In genomic region chr2:31356771-31357170, GRCm38 (mm10) we compare ENCODE assay signal across 17 mouse cellular contexts. TPM values are rescaled to one million over a fixed set of nuclear protein-coding genes. Genes with fewer than 3 reads are reported as not detected.
DNase-seq lines count a peak whose midpoint lies in the region; TF ChIP-seq lines count a peak whose summit lies in the region.
"Had no signal": no experiment of that assay in that cellular context is flagged by ENCODE, and none has a peak within 500 bp of the region (broad histone marks: within the 10 kb centered on the region; RNA-seq: fewer than 3 reads in every experiment).

No protein-coding gene starts in this region.

- TF ChIP-seq POLR2A in heart, adult 2 months (IDR thresholded peaks at IDR 0.05; ENCODE audit: insufficient read depth, low read depth, low read length) = no peak

- H3K4me1 ChIP-seq in heart, adult 2 months (ENCODE audit: control insufficient read depth, insufficient read depth, low read length) = no peaks in the 10 kb centered on the region
- H3K4me1 ChIP-seq: embryonic facial prominence, embryonic 10.5 days; embryonic facial prominence, embryonic 12.5 days; forebrain, embryonic 13.5 days; forebrain, embryonic 15.5 days had no signal

- H3K36me3 ChIP-seq in heart, adult 2 months (ENCODE audit: control insufficient read depth, insufficient read depth, low read length) = no peaks in the 10 kb centered on the region
- H3K36me3 ChIP-seq: embryonic facial prominence, embryonic 10.5 days; embryonic facial prominence, embryonic 12.5 days; forebrain, embryonic 15.5 days had no signal

- no peaks in the 10 kb centered on the region for H3K79me2 ChIP-seq in heart, adult 2 months (replicated peaks; ENCODE audit: control insufficient read depth, insufficient read depth, low read length)

- TF ChIP-seq EP300 in heart, adult 2 months (IDR thresholded peaks at IDR 0.05; ENCODE audit: insufficient read depth, low read depth, low read length) = no peak

- intact Hi-C loops in heart, adult 2 months (cut with DNase I) = no loop called here

- H3K9ac ChIP-seq in heart, adult 2 months (ENCODE audit: low read depth, low read length) = no peak overlapping the region
- H3K9ac ChIP-seq: embryonic facial prominence, embryonic 12.5 days; forebrain, embryonic 13.5 days; forebrain, embryonic 15.5 days; forebrain, postnatal 0 days had no signal

- H3K4me3 ChIP-seq in heart, adult 2 months = no peak overlapping the region
- H3K4me3 ChIP-seq: embryonic facial prominence, embryonic 10.5 days; embryonic facial prominence, embryonic 12.5 days; forebrain, embryonic 13.5 days; forebrain, embryonic 15.5 days had no signal

- TF ChIP-seq CTCF in heart, adult 2 months (IDR thresholded peaks at IDR 0.05) = no peak

- DNase-seq in adrenal gland, adult (ENCODE audit: inconsistent age in 2 of 2, low spot score in 1 of 2) = peak; percentile 59 to 74
- no peak for DNase-seq in adrenal gland, adult 18-20 months (ENCODE audit: low spot score in 2 of 2)
- peak; percentile 45 for DNase-seq in adrenal gland, adult 8-10 months
- DNase-seq in adrenal gland, postnatal 25 days = no peak
- DNase-seq in adrenal gland, postnatal 36 days = peak; percentile 37 to 39
- no peak for DNase-seq in heart, adult 2 months
- DNase-seq: cerebellum, adult 11-12 months; cerebellum, adult 2 months; cerebellum, adult 9-10 months; cerebellum, postnatal 10 days; cerebellum, postnatal 25 days; forebrain, postnatal 0 days had no signal

- no peaks in the 10 kb centered on the region for H3K27me3 ChIP-seq in heart, adult 2 months (ENCODE audit: control insufficient read depth, insufficient read depth, low read length)
- H3K27me3 ChIP-seq: embryonic facial prominence, embryonic 12.5 days; forebrain, embryonic 13.5 days; forebrain, embryonic 15.5 days had no signal

- WGBS in heart, adult 2 months = 75% methylated on average over 5 of the region's 5 CpGs

- H3K27ac ChIP-seq in heart, adult 2 months = no peak overlapping the region
- H3K27ac ChIP-seq: embryonic facial prominence, embryonic 10.5 days; embryonic facial prominence, embryonic 12.5 days; forebrain, embryonic 13.5 days; forebrain, embryonic 15.5 days had no signal

RNA-seq across cellular contexts. Expression of gene Hmcn2, which starts 42.6 kb away (rescaled TPM):
- total RNA-seq in adrenal gland, adult 18-20 months (2021) = 1 to 10 TPM in 1 of 2 experiments, under 1 TPM in 1; 0.73 to 1.5 TPM
- 1 to 10 TPM in 3 of 4 experiments, under 1 TPM in 1; 0.84 to 2.5 (median 1.4) TPM for total RNA-seq in adrenal gland, adult 8-10 months (2022)
- total RNA-seq in adrenal gland, postnatal 25 days (2021) = 0.76 and 1.9 TPM in 2 replicates
- 1 to 10 TPM; 1.7 to 1.9 TPM for total RNA-seq in adrenal gland, postnatal 36 days (2021)
- 1 to 10 TPM; 7.2 to 8.3 TPM for total RNA-seq in heart, adult 2 months (2021)
- polyA plus RNA-seq in heart, adult 2 months (2012; rRNA removed) = 22.8 and 24.3 TPM in 2 replicates
- total RNA-seq: MEL had no signal
- polyA plus RNA-seq: embryonic facial prominence, embryonic 10.5 days had no signal

Comparison
In these comparisons a context has a peak if more than half of its experiments do, and no peak if none do; other contexts are left out.
1. DNase-seq: peak in adrenal gland, adult (2 of 2), adrenal gland, adult 8-10 months (single experiment) and adrenal gland, postnatal 36 days (2 of 2); none in adrenal gland, adult 18-20 months (0 of 2), adrenal gland, postnatal 25 days (single experiment) and heart, adult 2 months (0 of 2).